Mouse (Mus musculus): ENCODE results near the gene Actn4.
"Not testable (repeated sequence)": the region's sequence is repeated elsewhere in the genome, so short reads cannot be mapped to it uniquely, and the experiment has no call there.

Gene Actn4

GRCm38 (mm10) chr7:28969672-28970394 lies 7.7 kb upstream of the Actn4 start:
- no peak for DNase-seq (ENCODE audit: low spot score)

GRCm38 (mm10) chr7:28969271-28969670 lies 7.1 kb upstream of the Actn4 start:
- DNase-seq (ENCODE audit: low spot score) = no peak

- not testable (repeated sequence) for DNase-seq (ENCODE audit: low spot score)
Observed at GRCm38 (mm10) chr7:28968120-28968519, 6.0 kb upstream of the Actn4 start.

GRCm38 (mm10) chr7:28966751-28967505 lies 4.8 kb upstream of the Actn4 start:
- DNase-seq (ENCODE audit: low spot score) = no peak

GRCm38 (mm10) chr7:28966181-28966580 lies 4.0 kb upstream of the Actn4 start:
- no peak for DNase-seq (ENCODE audit: low spot score)

GRCm38 (mm10) chr7:28965346-28965840 lies 3.3 kb upstream of the Actn4 start:
- DNase-seq (ENCODE audit: low spot score) = no peak

- DNase-seq (ENCODE audit: low spot score) = no peak
Observed at GRCm38 (mm10) chr7:28963399-28963923, 1.3 kb upstream of the Actn4 start.

GRCm38 (mm10) chr7:28961584-28961926 lies 585 bp downstream of the Actn4 start:
- no peak for DNase-seq (ENCODE audit: low spot score)

GRCm38 (mm10) chr7:28960354-28961046 lies 1.6 kb downstream of the Actn4 start:
- DNase-seq (ENCODE audit: low spot score) = no peak

GRCm38 (mm10) chr7:28959505-28960045 lies 2.6 kb downstream of the Actn4 start:
- DNase-seq (ENCODE audit: low spot score) = no peak

GRCm38 (mm10) chr7:28958770-28959169 lies 3.4 kb downstream of the Actn4 start:
- no peak for DNase-seq (ENCODE audit: low spot score)

GRCm38 (mm10) chr7:28957997-28958725 lies 4.0 kb downstream of the Actn4 start:
- no peak for DNase-seq (ENCODE audit: low spot score)

GRCm38 (mm10) chr7:28957286-28957685 lies 4.9 kb downstream of the Actn4 start:
- no peak for DNase-seq (ENCODE audit: low spot score)

- no peak for DNase-seq (ENCODE audit: low spot score)
Observed at GRCm38 (mm10) chr7:28956270-28956669, 5.9 kb downstream of the Actn4 start.

GRCm38 (mm10) chr7:28955295-28955897 lies 6.7 kb downstream of the Actn4 start:
- DNase-seq (ENCODE audit: low spot score) = no peak

- no peak for DNase-seq (ENCODE audit: low spot score)
Observed at GRCm38 (mm10) chr7:28954773-28955172, 7.4 kb downstream of the Actn4 start.

GRCm38 (mm10) chr7:28953476-28954376 lies 8.4 kb downstream of the Actn4 start:
- no peak for DNase-seq (ENCODE audit: low spot score)

GRCm38 (mm10) chr7:28952786-28953185 lies 9.4 kb downstream of the Actn4 start:
- no peak for DNase-seq (ENCODE audit: low spot score)

- DNase-seq (ENCODE audit: low spot score) = no peak
Observed at GRCm38 (mm10) chr7:28951764-28952163, 10.4 kb downstream of the Actn4 start.
